Mouse (Mus musculus): Measurements from ENCODE around the gene Fblim1.

DNA sequence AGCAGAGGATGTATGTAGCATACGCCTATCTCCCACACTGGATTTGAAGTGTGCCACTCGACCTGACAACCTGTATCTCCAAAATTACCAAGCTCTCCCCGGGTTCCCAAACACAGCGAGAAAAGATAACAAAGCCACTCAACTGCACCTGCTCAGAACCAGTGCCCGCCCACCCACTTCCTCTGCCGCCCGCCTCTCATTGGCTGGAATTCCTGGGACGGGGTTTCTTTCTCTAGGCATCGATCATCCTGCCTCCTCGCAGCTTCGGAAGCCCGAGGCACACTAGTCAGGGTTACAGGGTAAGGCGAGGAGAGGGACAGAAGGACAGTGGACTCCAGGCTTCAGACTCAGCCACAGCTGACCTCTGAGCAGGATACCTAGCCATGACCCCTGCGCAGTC is 22.8 kb upstream of the Fblim1 start:
- TF ChIP-seq CTCF (conservative IDR thresholded peaks at IDR 0.05; ENCODE audit: low read length), result no peak
- no peak for TF ChIP-seq NANOG (IDR thresholded peaks at IDR 0.05; ENCODE audit: borderline replicate concordance, low read length)

Data from E14TG2a.4 (cell line).